Mouse (Mus musculus): ENCODE results near the gene Myt1l. TPM values are rescaled to one million over a fixed set of nuclear protein-coding genes. Genes with fewer than 3 reads are reported as not detected.

Gene Myt1l
- under 1 TPM in 1 of 2 experiments, not detected in 1; 0.20 TPM for polyA plus RNA-seq (2017; shearing (Covaris generic))

- ATAC-seq: no peak
Measured at GRCm38 (mm10) chr12:29528031-29528771, at the start of gene Myt1l. Gene Myt1l, plus strand, starts transcription at chr12:29528384.

GRCm38 (mm10) chr12:29486424-29487035 is 41.7 kb upstream of the Myt1l start:
- ATAC-seq: no peak

- no peak for ATAC-seq
Measured at GRCm38 (mm10) chr12:29526236-29526644, 1.9 kb upstream of the Myt1l start.

- no peak for ATAC-seq
Measured at GRCm38 (mm10) chr12:29527048-29527761, 979 bp upstream of the Myt1l start.

- no peak for ATAC-seq
Measured at GRCm38 (mm10) chr12:29530241-29530725, 2.1 kb downstream of the Myt1l start.

GRCm38 (mm10) chr12:29530823-29531222 is 2.6 kb downstream of the Myt1l start:
- no peak for ATAC-seq

GRCm38 (mm10) chr12:29533071-29533876 is 5.1 kb downstream of the Myt1l start:
- no peak for ATAC-seq

- ATAC-seq: no peak
Measured at GRCm38 (mm10) chr12:29534326-29534725, 6.1 kb downstream of the Myt1l start.

GRCm38 (mm10) chr12:29534761-29535300 is 6.6 kb downstream of the Myt1l start:
- ATAC-seq: no peak

GRCm38 (mm10) chr12:29537916-29538315 is 9.7 kb downstream of the Myt1l start:
- no peak for ATAC-seq

- no peak for ATAC-seq
Measured at GRCm38 (mm10) chr12:29538456-29538855, 10.3 kb downstream of the Myt1l start.

- no peak for ATAC-seq
Measured at GRCm38 (mm10) chr12:29539106-29539505, 10.9 kb downstream of the Myt1l start.

- no peak for ATAC-seq
Measured at GRCm38 (mm10) chr12:29540741-29541140, 12.6 kb downstream of the Myt1l start.

GRCm38 (mm10) chr12:29546073-29546472 is 17.9 kb downstream of the Myt1l start:
- ATAC-seq: no peak

- no peak for ATAC-seq
Measured at GRCm38 (mm10) chr12:29547112-29547511, 18.9 kb downstream of the Myt1l start.

- ATAC-seq: no peak
Measured at GRCm38 (mm10) chr12:29547755-29548154, 19.6 kb downstream of the Myt1l start.

- ATAC-seq: no peak
Measured at GRCm38 (mm10) chr12:29553138-29553537, 25.0 kb downstream of the Myt1l start.

GRCm38 (mm10) chr12:29555718-29556117 is 27.5 kb downstream of the Myt1l start:
- no peak for ATAC-seq

- no peak for ATAC-seq
Measured at GRCm38 (mm10) chr12:29556408-29556807, 28.2 kb downstream of the Myt1l start.

GRCm38 (mm10) chr12:29556901-29557300 is 28.7 kb downstream of the Myt1l start:
- no peak for ATAC-seq

- no peak for ATAC-seq
Measured at GRCm38 (mm10) chr12:29559769-29560168, 31.6 kb downstream of the Myt1l start.

- no peak for ATAC-seq
Measured at GRCm38 (mm10) chr12:29561222-29561621, 33.0 kb downstream of the Myt1l start.

All from CD4-positive, CD25-positive, alpha-beta regulatory T cell, adult 4 months (primary cell).